In genomic region chr7:44647042-44647724, GRCm38 (mm10) we compare ENCODE assay signal across 9 mouse cellular contexts. TPM values are rescaled to one million over a fixed set of nuclear protein-coding genes. Genes with fewer than 3 reads are reported as not detected.
DNase-seq lines count a peak whose midpoint lies in the region; ATAC-seq lines count a peak whose summit lies in the region.
"Had no signal": no experiment of that assay in that cellular context is flagged by ENCODE, and none has a peak within 500 bp of the region (broad histone marks: within the 10 kb centered on the region; RNA-seq: fewer than 3 reads in every experiment).

No protein-coding gene starts in this region.

- peak; percentile 71 for DNase-seq in urinary bladder, postnatal 14 days (ENCODE audit: low spot score)
- DNase-seq in urinary bladder, postnatal 10 days (ENCODE audit: low spot score): no peak
- peak; percentile 91 for DNase-seq in brain, adult 2 months (ENCODE audit: low read depth, low spot score)
- peak; percentile 78 for DNase-seq in limb, embryonic 11.5 days (ENCODE audit: low spot score)
- peak; percentile 49 for DNase-seq in retina, adult 2 months (ENCODE audit: low read depth, low spot score)
- peak; percentile 63 to 69 for DNase-seq in thymus, postnatal 36 days

- peaks cover 9% of the 10 kb centered on the region; the same call in 1 of the 2 replicates for H3K27me3 ChIP-seq in limb, embryonic 11.5 days (ENCODE audit: control insufficient read depth, insufficient read depth, low read length)

- H3K4me1 ChIP-seq in limb, embryonic 11.5 days (ENCODE audit: control insufficient read depth, insufficient read depth, low read length): no peaks in the 10 kb centered on the region

- 50% methylated on average over 7 of the region's 7 CpGs for WGBS in limb, embryonic 11.5 days

- H3K4me2 ChIP-seq in limb, embryonic 11.5 days (ENCODE audit: low read depth, severe bottlenecking): no peak overlapping the region

- H3K27ac ChIP-seq in limb, embryonic 11.5 days (replicated peaks; ENCODE audit: low read depth, low read length): no peak overlapping the region

- H3K9ac ChIP-seq in limb, embryonic 11.5 days (ENCODE audit: low read length): no peak overlapping the region

- peak; percentile 52; the same call in 1 of the 2 replicates for ATAC-seq in erythroid progenitor cell, adult 5-6 weeks (replicated peaks; ENCODE audit: low FRiP score, poor library complexity, severe bottlenecking)
- peak; percentile 60 for ATAC-seq in inflammation-experienced regulatory T-cells, adult 6 months
- no peak for ATAC-seq in limb, embryonic 11.5 days (ENCODE audit: insufficient number of reproducible peaks, low FRiP score, low TSS enrichment, low read depth)

- no peaks in the 10 kb centered on the region for H3K9me3 ChIP-seq in limb, embryonic 11.5 days (ENCODE audit: control insufficient read depth, low read length)

- no peaks in the 10 kb centered on the region for H3K36me3 ChIP-seq in limb, embryonic 11.5 days (ENCODE audit: control insufficient read depth, insufficient read depth, low read length)

- no peak overlapping the region for H3K4me3 ChIP-seq in limb, embryonic 11.5 days (ENCODE audit: low read depth, low read length)

RNA-seq across cellular contexts. Expression of gene Myh14, which starts 23.5 kb away (rescaled TPM):
- not detected in 2 replicates for total RNA-seq in erythroid progenitor cell, adult 5-6 weeks (2015; ENCODE audit: low replicate concordance)
- total RNA-seq in erythroid progenitor cell, adult 5-6 weeks (2017; ENCODE audit: low replicate concordance): 0.08 TPM in 1 of 2 replicates, not detected in the other
- polyA plus RNA-seq in inflammation-experienced regulatory T-cells, adult 6 months (2017; shearing (Covaris generic)): not detected
- 1.9 and 2.1 TPM in 2 replicates for polyA plus RNA-seq in limb, embryonic 11.5 days (2014; fragmentation: Nextera tagmentation; extraction: Ambion mirVana)

RNA-seq across cellular contexts. Expression of gene Kcnc3, which starts 56.7 kb away (rescaled TPM):
- total RNA-seq in erythroid progenitor cell, adult 5-6 weeks (2015; ENCODE audit: low replicate concordance): not detected in 2 replicates
- total RNA-seq in erythroid progenitor cell, adult 5-6 weeks (2017; ENCODE audit: low replicate concordance): not detected in 2 replicates
- not detected for polyA plus RNA-seq in inflammation-experienced regulatory T-cells, adult 6 months (2017; shearing (Covaris generic))
- 0.31 and 0.36 TPM in 2 replicates for polyA plus RNA-seq in limb, embryonic 11.5 days (2014; fragmentation: Nextera tagmentation; extraction: Ambion mirVana)
- polyA plus RNA-seq: heart, embryonic 14.5 days had no signal
